Mouse (Mus musculus) hindbrain, embryonic 16.5 days (tissue): ENCODE measurements around the gene Nkain2. TPM values are rescaled to one million over a fixed set of nuclear protein-coding genes. Genes with fewer than 3 reads are reported as not detected.

ENCODE experiments used
- ATAC-seq: fragments of 200-750 bp; cut with Nextera tagmentation; 2 replicates; pipeline ENCODE4 v1.8.0; 2017; ENCODE audit warnings: moderate TSS enrichment, moderate library complexity
- H3K27ac ChIP-seq: fragments of 300-500 bp; sonication (generic); 2 replicates; pipeline ENCODE4 v1.5.1; 2014; ENCODE audit warnings: low read depth, mild to moderate bottlenecking, control low read depth, low read length, moderate library complexity
- H3K27me3 ChIP-seq: fragments of 300-500 bp; sonication (generic); replicated peaks from 2 replicates; pipeline ENCODE4 v1.6.1; 2014; ENCODE audit warnings: low read length; ENCODE audit not compliant: control insufficient read depth, insufficient read depth
- H3K36me3 ChIP-seq: fragments of 300-500 bp; sonication (generic); 2 replicates; pipeline ENCODE4 v1.6.1; 2014; ENCODE audit warnings: mild to moderate bottlenecking, low read length, moderate library complexity, mixed read lengths; ENCODE audit not compliant: control insufficient read depth, insufficient read depth
- H3K4me1 ChIP-seq: fragments of 300-500 bp; sonication (generic); 2 replicates; pipeline ENCODE4 v1.6.1; 2014; ENCODE audit warnings: low read depth, low read length; ENCODE audit not compliant: control insufficient read depth, insufficient read depth
- H3K4me2 ChIP-seq: fragments of 300-500 bp; sonication (generic); 2 replicates; pipeline ENCODE4 v1.6.1; 2014; ENCODE audit warnings: mild to moderate bottlenecking, low read length, control low read depth, moderate library complexity
- H3K4me3 ChIP-seq: fragments of 300-500 bp; sonication (generic); 2 replicates; pipeline ENCODE4 v1.5.1; 2014; ENCODE audit warnings: mild to moderate bottlenecking, low read length, control low read depth, moderate library complexity
- H3K9ac ChIP-seq: fragments of 300-500 bp; sonication (generic); 2 replicates; pipeline ENCODE4 v1.6.1; 2014; ENCODE audit warnings: low read depth, mild to moderate bottlenecking, control low read depth, low read length, moderate library complexity
- H3K9me3 ChIP-seq: fragments of 300-500 bp; sonication (generic); 2 replicates; pipeline ENCODE4 v1.6.1; 2014; ENCODE audit warnings: mild to moderate bottlenecking, low read length, moderate library complexity; ENCODE audit not compliant: control insufficient read depth
- WGBS: fragments of 180-500 bp; shearing (Covaris S2); extraction: QIAGEN DNeasy Blood & Tissue Kit; methylation state at CpG from one replicate; pipeline ENCODE4 v1.1.7; 2014; 5-methylcytosine and 5-hydroxymethylcytosine counted together
- polyA plus RNA-seq: library from polyadenylated mRNA; unstranded; fragments of >200 nt; fragmentation: Nextera tagmentation; extraction: Ambion mirVana; gene quantifications from 2 replicates; pipeline ENCODE4 v1.2.1, GENCODE M21; 2015

The Nkain2 gene
- polyA plus RNA-seq, 1 experiment from 2014 or later = 10.9 TPM

DNA sequence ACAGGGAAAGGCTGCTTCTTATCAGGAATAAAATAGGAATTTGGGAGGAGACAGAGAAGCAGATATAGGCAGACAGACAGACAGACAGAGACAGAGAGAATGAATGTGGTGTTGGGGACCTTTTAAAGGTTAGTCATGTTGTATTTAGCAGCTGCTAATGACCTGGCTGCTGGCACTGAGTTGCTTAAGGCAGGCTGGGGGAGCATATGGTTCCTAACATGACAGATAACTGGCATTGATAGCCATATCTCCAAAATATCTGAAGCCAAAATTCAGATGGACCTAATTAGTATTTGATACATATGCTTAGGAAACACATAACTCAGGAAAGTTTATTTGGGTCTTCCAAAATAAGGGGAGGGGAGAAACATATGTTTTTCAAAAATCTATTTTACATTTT is 285.8 kb downstream of the Nkain2 start:
- no peak for ATAC-seq
- no peak overlapping the region for H3K27ac ChIP-seq
- H3K9ac ChIP-seq = no peak overlapping the region
- no peaks in the 10 kb centered on the region for H3K9me3 ChIP-seq
- H3K4me1 ChIP-seq = no peaks in the 10 kb centered on the region
- H3K27me3 ChIP-seq = no peaks in the 10 kb centered on the region
- H3K4me2 ChIP-seq = no peak overlapping the region
- no peaks in the 10 kb centered on the region for H3K36me3 ChIP-seq
- H3K4me3 ChIP-seq = no peak overlapping the region

DNA sequence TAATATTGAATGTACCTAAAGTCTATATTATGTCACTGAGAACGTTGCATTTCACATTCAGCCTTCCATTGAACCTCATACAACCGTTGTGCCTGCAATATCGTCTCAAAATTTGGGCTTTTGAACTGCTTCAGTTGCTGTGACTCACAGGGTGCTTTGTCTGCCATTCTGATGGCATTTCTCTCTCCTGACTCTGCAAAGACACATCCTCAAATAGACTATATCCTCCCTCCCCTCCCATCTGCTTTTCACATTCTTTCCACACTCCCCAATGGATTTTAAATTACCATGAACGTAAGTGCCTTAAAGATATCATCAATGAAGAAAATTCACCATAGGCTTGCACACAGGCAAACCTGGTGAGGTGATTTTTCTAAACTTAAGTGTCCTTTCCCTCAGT is 287.5 kb downstream of the Nkain2 start:
- no peaks in the 10 kb centered on the region for H3K4me1 ChIP-seq
- H3K27ac ChIP-seq = no peak overlapping the region
- no peaks in the 10 kb centered on the region for H3K9me3 ChIP-seq
- H3K36me3 ChIP-seq = no peaks in the 10 kb centered on the region
- WGBS = 74% methylated on average over 4 of the region's 4 CpGs
- no peak overlapping the region for H3K4me2 ChIP-seq
- H3K27me3 ChIP-seq = no peaks in the 10 kb centered on the region
- H3K9ac ChIP-seq = no peak overlapping the region
- H3K4me3 ChIP-seq = no peak overlapping the region
- no peak for ATAC-seq

DNA sequence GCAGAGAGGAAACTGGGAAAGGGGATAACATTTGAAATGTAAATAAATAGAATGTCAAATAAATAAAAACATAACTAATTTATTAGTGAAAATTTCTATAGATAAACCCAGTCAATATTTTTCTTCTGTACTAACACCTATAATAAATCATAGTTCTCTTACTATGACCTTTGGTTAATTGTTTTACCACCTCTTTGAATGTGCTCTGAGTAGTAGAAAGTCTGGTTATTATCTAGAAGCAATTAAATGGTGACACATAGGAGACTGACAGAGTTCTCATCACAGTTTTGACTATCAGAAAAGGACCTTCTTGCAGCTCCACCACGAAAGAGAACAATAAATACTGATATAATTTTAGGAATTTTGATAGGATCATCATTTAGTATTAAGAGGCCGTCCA is 295.3 kb downstream of the Nkain2 start:
- Histone ChIP-seq H3K4me3 (no peak overlapping the region), H3K36me3 (no peaks in the 10 kb centered on the region), H3K27ac (no peak overlapping the region), H3K27me3 (no peaks in the 10 kb centered on the region), H3K9me3 (no peaks in the 10 kb centered on the region), H3K9ac (no peak overlapping the region), H3K4me2 (no peak overlapping the region), H3K4me1 (no peaks in the 10 kb centered on the region)
- no peak for ATAC-seq
- WGBS = 68% methylated on average over 2 of the region's 2 CpGs

DNA sequence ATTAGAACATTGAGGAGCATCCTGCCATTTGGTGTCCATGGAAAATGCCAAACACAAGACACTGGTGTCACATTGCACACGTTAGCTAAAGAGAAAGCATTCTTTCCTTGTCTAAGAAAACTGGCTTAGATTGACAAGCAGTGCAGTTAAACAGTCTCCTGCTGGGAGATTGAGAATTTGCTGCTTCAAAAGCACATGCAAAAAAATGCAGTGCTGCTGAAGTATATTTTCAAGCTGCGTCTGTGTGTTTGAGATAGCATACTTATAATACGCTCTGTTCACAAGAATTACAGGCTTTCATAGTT is 313.0 kb downstream of the Nkain2 start:
- H3K36me3 ChIP-seq = no peaks in the 10 kb centered on the region
- H3K9ac ChIP-seq = no peak overlapping the region; the same call in 1 of the 2 replicates
- no peak overlapping the region for H3K4me2 ChIP-seq
- peak; percentile 34; the same call in 1 of the 2 replicates for ATAC-seq
- no peaks in the 10 kb centered on the region for H3K9me3 ChIP-seq
- no peak overlapping the region for H3K4me3 ChIP-seq
- H3K27ac ChIP-seq = no peak overlapping the region
- no peaks in the 10 kb centered on the region for H3K27me3 ChIP-seq
- WGBS = 20% methylated on average over 3 of the region's 3 CpGs
- no peaks in the 10 kb centered on the region for H3K4me1 ChIP-seq

DNA sequence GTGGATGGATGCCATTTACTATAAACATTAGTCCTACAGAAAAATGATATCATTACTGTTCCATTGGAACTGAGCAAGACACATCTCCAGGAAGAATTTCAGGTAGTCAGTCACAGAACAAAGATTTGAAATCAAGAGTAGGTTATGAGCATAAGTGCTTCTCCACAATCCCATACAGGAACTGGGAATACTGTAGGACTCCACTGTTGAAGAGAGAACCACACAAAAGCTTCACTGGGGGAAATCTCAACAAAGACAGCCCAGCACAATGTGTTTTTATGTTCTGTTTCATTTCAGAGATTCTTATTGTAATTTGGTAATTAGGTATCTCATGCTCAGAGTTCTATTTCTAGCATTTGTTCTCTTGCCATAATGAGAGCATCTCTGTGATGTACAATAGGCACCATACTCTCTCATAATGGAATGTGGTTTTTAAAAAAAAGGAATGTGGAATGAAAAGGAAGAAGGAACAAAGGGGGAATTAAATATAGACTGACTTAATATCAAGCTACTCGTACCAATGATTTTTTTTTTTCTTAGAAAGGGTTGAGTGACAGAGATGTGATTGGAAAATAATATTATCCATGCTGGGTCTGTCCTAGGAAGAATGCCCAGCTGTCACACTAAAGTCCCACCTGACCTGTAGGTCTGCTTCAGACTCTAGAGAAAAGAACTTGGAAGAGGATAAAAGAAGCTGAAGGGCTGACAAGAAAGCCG is 313.5 kb downstream of the Nkain2 start:
- no peaks in the 10 kb centered on the region for H3K4me1 ChIP-seq
- H3K27ac ChIP-seq = no peak overlapping the region
- no peaks in the 10 kb centered on the region for H3K36me3 ChIP-seq
- H3K4me3 ChIP-seq = no peak overlapping the region
- H3K27me3 ChIP-seq = no peaks in the 10 kb centered on the region
- H3K9ac ChIP-seq = no peak overlapping the region; the same call in 1 of the 2 replicates
- H3K4me2 ChIP-seq = no peak overlapping the region
- WGBS = 28% methylated on average over 2 of the region's 2 CpGs
- peak; percentile 86 for ATAC-seq
- H3K9me3 ChIP-seq = no peaks in the 10 kb centered on the region

DNA sequence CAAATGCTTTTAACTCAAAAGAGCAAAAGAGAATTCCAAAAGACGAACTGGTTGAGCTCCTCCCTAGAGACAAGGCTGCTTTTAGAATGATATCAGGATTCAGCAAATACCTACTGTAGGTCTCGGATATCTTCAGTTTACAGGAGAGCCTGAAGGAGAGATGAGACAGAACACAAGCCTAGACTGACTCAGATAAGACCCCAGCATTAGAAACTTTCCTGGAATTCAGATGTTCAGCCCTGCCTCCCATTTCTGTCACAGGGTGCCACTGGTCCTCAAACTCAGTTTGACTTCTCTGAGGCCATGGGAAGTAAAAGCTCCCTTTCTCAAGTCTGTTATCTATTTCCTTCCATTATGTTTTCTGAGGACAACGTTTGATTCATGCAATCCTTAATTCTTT is 332.6 kb downstream of the Nkain2 start:
- ATAC-seq = no peak
- no peak overlapping the region for H3K9ac ChIP-seq

DNA sequence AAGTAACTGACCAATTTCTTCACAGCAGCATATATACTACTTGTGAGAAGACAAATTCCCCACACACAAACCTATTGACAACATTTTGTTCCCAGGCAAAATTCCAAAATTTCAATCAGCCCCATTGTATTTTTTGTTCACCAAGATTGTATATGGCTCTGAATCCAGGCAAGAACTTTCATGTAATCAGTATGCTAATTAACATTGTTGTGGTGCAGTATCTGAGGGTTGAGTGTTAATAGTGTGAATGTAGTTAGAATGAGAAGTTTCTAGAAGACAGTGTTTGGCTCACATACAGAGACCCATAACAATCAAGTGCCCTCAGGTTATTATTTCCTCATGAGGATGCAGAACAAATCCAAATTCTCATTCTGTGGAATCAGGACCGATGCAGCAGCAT is 354.2 kb downstream of the Nkain2 start:
- no peak for ATAC-seq
- H3K4me2 ChIP-seq = no peak overlapping the region
- no peaks in the 10 kb centered on the region for H3K36me3 ChIP-seq
- no peak overlapping the region for H3K27ac ChIP-seq
- H3K4me1 ChIP-seq = no peaks in the 10 kb centered on the region
- H3K27me3 ChIP-seq = no peaks in the 10 kb centered on the region
- 76% methylated on average over 1 of the region's 1 CpGs for WGBS
- no peak overlapping the region for H3K4me3 ChIP-seq
- H3K9me3 ChIP-seq = no peaks in the 10 kb centered on the region
- H3K9ac ChIP-seq = no peak overlapping the region

More for the DNA sequence above, 332.6 kb downstream of the Nkain2 start:
- no peaks in the 10 kb centered on the region for H3K27me3 ChIP-seq
- no peaks in the 10 kb centered on the region for H3K9me3 ChIP-seq
- no peak overlapping the region for H3K4me3 ChIP-seq
- H3K4me2 ChIP-seq = no peak overlapping the region
- no peaks in the 10 kb centered on the region for H3K4me1 ChIP-seq
- no peaks in the 10 kb centered on the region for H3K36me3 ChIP-seq
- no peak overlapping the region for H3K27ac ChIP-seq
- 70% methylated on average over 3 of the region's 3 CpGs for WGBS

DNA sequence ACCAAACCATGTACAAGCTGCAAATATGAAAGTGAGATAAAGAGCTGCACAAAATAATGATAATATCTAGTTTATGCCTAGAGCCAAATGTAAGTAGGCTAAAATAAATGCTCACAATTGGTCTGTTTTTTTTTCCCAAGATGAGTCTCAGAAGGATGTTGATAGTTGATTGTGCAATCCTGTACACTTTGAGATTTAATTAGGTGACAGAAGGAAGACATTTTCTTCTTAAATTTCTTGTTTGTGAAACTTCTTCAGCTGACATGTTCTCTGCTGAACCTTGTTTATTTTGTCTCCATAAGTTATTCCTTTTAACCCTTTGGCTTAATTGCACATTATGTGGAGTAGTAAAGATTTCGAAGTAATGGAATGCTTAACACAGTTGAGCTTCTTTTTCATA is 379.4 kb downstream of the Nkain2 start:
- Histone ChIP-seq H3K4me1 (no peaks in the 10 kb centered on the region), H3K9me3 (no peaks in the 10 kb centered on the region), H3K36me3 (no peaks in the 10 kb centered on the region), H3K27ac (no peak overlapping the region), H3K9ac (no peak overlapping the region), H3K27me3 (no peaks in the 10 kb centered on the region), H3K4me3 (no peak overlapping the region), H3K4me2 (no peak overlapping the region)
- ATAC-seq = no peak
- WGBS = 87% methylated on average over 1 of the region's 1 CpGs

DNA sequence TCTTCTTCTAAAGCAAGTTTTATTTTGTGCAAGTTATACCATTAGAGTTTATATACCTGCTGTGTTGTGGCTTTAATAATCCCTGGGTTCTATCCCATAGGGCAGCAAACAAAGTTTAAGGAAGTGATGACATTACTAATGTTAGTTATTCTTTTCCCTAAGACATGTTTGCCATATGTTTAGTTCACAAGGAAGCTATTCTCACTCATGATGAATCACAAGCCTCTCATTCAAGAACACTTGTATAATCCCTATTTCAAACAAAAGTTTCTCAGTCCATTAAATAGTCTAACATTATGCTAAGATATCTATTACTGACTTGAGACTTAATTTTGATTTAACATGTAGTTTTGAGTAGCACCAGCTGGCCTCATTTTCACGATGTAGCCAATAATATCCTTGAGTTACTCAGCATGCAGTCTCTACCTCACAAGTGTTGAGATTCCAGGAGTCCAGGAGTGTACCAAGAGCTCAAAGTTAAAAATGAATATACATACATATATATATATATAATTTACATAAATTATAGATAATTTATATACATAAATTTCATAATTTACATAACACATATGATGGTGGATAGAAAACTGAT is 395.6 kb downstream of the Nkain2 start:
- H3K36me3 ChIP-seq = no peaks in the 10 kb centered on the region
- WGBS = 72% methylated on average over 1 of the region's 1 CpGs
- H3K27ac ChIP-seq = no peak overlapping the region
- H3K4me1 ChIP-seq = no peaks in the 10 kb centered on the region
- H3K9ac ChIP-seq = no peak overlapping the region
- no peak overlapping the region for H3K4me3 ChIP-seq
- no peaks in the 10 kb centered on the region for H3K9me3 ChIP-seq
- no peak for ATAC-seq
- H3K27me3 ChIP-seq = no peaks in the 10 kb centered on the region
- no peak overlapping the region for H3K4me2 ChIP-seq
